Mouse (Mus musculus) limb, embryonic 14.5 days (tissue): Measurements from ENCODE around the gene Fam213b. TPM values are rescaled to one million over a fixed set of nuclear protein-coding genes. Genes with fewer than 3 reads are reported as not detected.

Source experiments
- ATAC-seq: fragments of 200-750 bp; cut with Nextera tagmentation; 2 replicates; pipeline ENCODE4 v1.8.0; 2017; ENCODE audit warnings: low read depth, moderate number of reproducible peaks, moderate TSS enrichment; ENCODE audit not compliant: low FRiP score
- DNase-seq: peaks from one replicate; pipeline ENCODE4 v3.0.0-alpha.2; 2015; ENCODE audit warnings: low spot score
- H3K27ac ChIP-seq: fragments of 300-500 bp; sonication (generic); replicated peaks from 2 replicates; pipeline ENCODE4 v1.5.1; 2014; ENCODE audit warnings: low read depth, mild to moderate bottlenecking, low read length, moderate library complexity, mixed read lengths
- H3K27me3 ChIP-seq: fragments of 300-500 bp; sonication (generic); 2 replicates; pipeline ENCODE4 v1.6.1; 2014; ENCODE audit warnings: low read length, mixed read lengths; ENCODE audit not compliant: control insufficient read depth, insufficient read depth
- H3K36me3 ChIP-seq: fragments of 300-500 bp; sonication (generic); 2 replicates; pipeline ENCODE4 v1.6.1; 2014; ENCODE audit warnings: mild to moderate bottlenecking, low read length, moderate library complexity, mixed read lengths; ENCODE audit not compliant: control insufficient read depth, insufficient read depth
- H3K4me1 ChIP-seq: fragments of 300-500 bp; sonication (generic); 2 replicates; pipeline ENCODE4 v1.6.1; 2014; ENCODE audit warnings: antibody characterized with exemption, low read length, mixed read lengths; ENCODE audit not compliant: control insufficient read depth, insufficient read depth
- H3K4me2 ChIP-seq: fragments of 300-500 bp; sonication (generic); replicated peaks from 2 replicates; pipeline ENCODE4 v1.6.1; 2014; ENCODE audit warnings: low read depth, mild to moderate bottlenecking, low read length, moderate library complexity; ENCODE audit not compliant: severe bottlenecking
- H3K4me3 ChIP-seq: fragments of 300-500 bp; sonication (generic); replicated peaks from 2 replicates; pipeline ENCODE4 v1.5.1; 2014; ENCODE audit warnings: low read length
- H3K9ac ChIP-seq: fragments of 300-500 bp; sonication (generic); 2 replicates; pipeline ENCODE4 v1.6.1; 2014; ENCODE audit warnings: mild to moderate bottlenecking, low read depth, low read length, moderate library complexity; ENCODE audit not compliant: severe bottlenecking
- H3K9me3 ChIP-seq: fragments of 300-500 bp; sonication (generic); 2 replicates; pipeline ENCODE4 v1.6.1; 2016; ENCODE audit warnings: low read length; ENCODE audit not compliant: control insufficient read depth
- POLR2A ChIP-seq: fragments of 200-500 bp; IDR thresholded peaks from 2 replicates; pipeline ENCODE4 v1.8.0; 2012; ENCODE audit warnings: inconsistent platforms, mild to moderate bottlenecking, moderate library complexity, borderline replicate concordance; ENCODE audit not compliant: insufficient read depth, insufficient read length; ENCODE audit errors: extremely low read depth
- whole genome bisulfite sequencing: fragments of 180-500 bp; shearing (Covaris S2); extraction: QIAGEN DNeasy Blood & Tissue Kit; methylation state at CpG from one replicate; pipeline ENCODE4 v1.1.7; 2014; 5-methylcytosine and 5-hydroxymethylcytosine counted together
- polyA plus RNA-seq, 2 experiments: library from polyadenylated mRNA; depleted of rRNA in 1 of 2; stranded (reverse) in 1 of 2; unstranded in 1 of 2; fragments of >200 nt; fragmentation: Nextera tagmentation in 1 of 2; extraction: Ambion mirVana in 1 of 2; gene quantifications; 2 replicates each; pipeline versions ENCODE4 v1.2.1 to v1.2.3; 2012 to 2014

The Fam213b gene
- polyA plus RNA-seq, 2 experiments, result 33.6 to 51.8 TPM

DNA sequence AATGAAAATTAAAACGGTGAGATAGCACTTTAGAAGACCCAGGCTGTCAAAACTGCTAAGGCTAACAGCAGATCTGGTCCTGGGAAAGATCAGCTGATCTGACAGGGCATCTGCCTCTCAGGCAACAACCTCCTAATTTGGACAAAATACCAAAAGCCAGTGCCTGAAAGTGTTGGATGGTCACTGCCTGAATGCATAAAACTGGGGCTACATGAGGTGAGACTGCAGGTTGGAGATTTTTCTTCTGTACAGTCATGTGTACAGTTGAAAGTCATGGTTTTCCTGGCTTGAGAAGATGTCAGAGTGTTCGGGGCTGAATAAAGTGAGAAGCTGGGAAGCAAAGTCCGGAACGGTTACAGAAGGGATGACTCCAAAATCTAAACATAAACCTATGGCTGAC is 45.1 kb downstream of the Fam213b start:
- Histone ChIP-seq H3K9ac (no peak overlapping the region), H3K36me3 (no peaks in the 10 kb centered on the region), H3K4me2 (no peak overlapping the region), H3K9me3 (0 out of 2 replicates have a peak, but pooled peaks cover 3% of the 10 kb centered on the region), H3K4me3 (no peak overlapping the region), H3K27me3 (peaks cover 27% of the 10 kb centered on the region), H3K27ac (no peak overlapping the region), H3K4me1 (no peaks in the 10 kb centered on the region)
- no peak for ATAC-seq
- no peak for DNase-seq
- TF ChIP-seq POLR2A, result no peak
- 83% methylated on average over 4 of the region's 4 CpGs for WGBS

DNA sequence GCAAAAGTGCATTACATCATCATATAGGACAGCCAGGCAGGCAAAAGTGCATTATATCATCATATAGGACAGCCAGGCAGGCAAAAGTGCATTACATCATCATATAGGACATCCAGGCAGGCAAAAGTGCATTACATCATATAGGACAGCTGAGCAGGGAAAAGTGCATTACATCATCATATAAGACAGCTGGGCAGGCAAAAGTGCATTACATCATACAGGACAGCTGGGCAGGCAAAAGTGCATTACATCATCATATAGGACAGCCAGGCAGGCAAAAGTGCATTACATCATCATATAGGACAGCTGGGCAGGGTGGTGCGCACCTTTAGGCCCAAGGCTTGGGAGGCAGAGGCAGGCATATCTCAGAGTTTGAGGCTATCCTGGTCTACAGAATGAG is 46.2 kb downstream of the Fam213b start:
- no peak for TF ChIP-seq POLR2A
- Histone ChIP-seq H3K36me3 (no peaks in the 10 kb centered on the region), H3K4me1 (no peaks in the 10 kb centered on the region), H3K9ac (no peak overlapping the region), H3K4me3 (no peak overlapping the region), H3K4me2 (no peak overlapping the region), H3K27me3 (peaks cover 27% of the 10 kb centered on the region), H3K27ac (no peak overlapping the region), H3K9me3 (0 out of 2 replicates have a peak, but pooled peaks cover 3% of the 10 kb centered on the region)
- DNase-seq (no peak), ATAC-seq (no peak)
- 96% methylated on average over 1 of the region's 1 CpGs for WGBS

Other genes starting within 250 kb of the Fam213b start
- not detected in 2 replicates for gene Actrt2, start 231.3 kb downstream of the Fam213b start, polyA plus RNA-seq (2012; rRNA removed)
- not detected in 2 replicates for gene Actrt2, start 231.3 kb downstream of the Fam213b start, polyA plus RNA-seq (2014; fragmentation: Nextera tagmentation; extraction: Ambion mirVana)
- gene Ttc34, start 61.7 kb downstream of the Fam213b start, polyA plus RNA-seq (2012; rRNA removed), result 0.09 and 0.13 TPM in 2 replicates
- gene Ttc34, start 61.7 kb downstream of the Fam213b start, polyA plus RNA-seq (2014; fragmentation: Nextera tagmentation; extraction: Ambion mirVana), result 0.06 and 0.10 TPM in 2 replicates
- 0.11 and 0.15 TPM in 2 replicates for gene Mmel1, start 29.6 kb downstream of the Fam213b start, polyA plus RNA-seq (2012; rRNA removed)
- gene Mmel1, start 29.6 kb downstream of the Fam213b start, polyA plus RNA-seq (2014; fragmentation: Nextera tagmentation; extraction: Ambion mirVana), result 0.10 TPM in 1 of 2 replicates, not detected in the other
- 4.1 and 5.8 TPM in 2 replicates for gene Tnfrsf14, start 29.4 kb upstream of the Fam213b start, polyA plus RNA-seq (2012; rRNA removed)
- gene Tnfrsf14, start 29.4 kb upstream of the Fam213b start, polyA plus RNA-seq (2014; fragmentation: Nextera tagmentation; extraction: Ambion mirVana), result 0.87 and 0.99 TPM in 2 replicates
- gene Hes5, start 61.8 kb upstream of the Fam213b start, polyA plus RNA-seq (2012; rRNA removed), result 0.60 and 1.6 TPM in 2 replicates
- 0.30 and 0.77 TPM in 2 replicates for gene Hes5, start 61.8 kb upstream of the Fam213b start, polyA plus RNA-seq (2014; fragmentation: Nextera tagmentation; extraction: Ambion mirVana)
- gene Pank4, start 65.0 kb upstream of the Fam213b start, polyA plus RNA-seq (2012; rRNA removed), result 76.3 and 86.2 TPM in 2 replicates
- gene Pank4, start 65.0 kb upstream of the Fam213b start, polyA plus RNA-seq (2014; fragmentation: Nextera tagmentation; extraction: Ambion mirVana), result 36.9 and 43.9 TPM in 2 replicates
- gene Plch2, start 157.6 kb upstream of the Fam213b start, polyA plus RNA-seq (2012; rRNA removed), result 11.4 and 15.1 TPM in 2 replicates
- 9.9 and 10.6 TPM in 2 replicates for gene Plch2, start 157.6 kb upstream of the Fam213b start, polyA plus RNA-seq (2014; fragmentation: Nextera tagmentation; extraction: Ambion mirVana)
- gene Pex10, start 167.9 kb upstream of the Fam213b start, polyA plus RNA-seq (2012; rRNA removed), result 24.4 and 28.0 TPM in 2 replicates
- gene Pex10, start 167.9 kb upstream of the Fam213b start, polyA plus RNA-seq (2014; fragmentation: Nextera tagmentation; extraction: Ambion mirVana), result 6.7 and 9.0 TPM in 2 replicates
- gene Rer1, start 187.2 kb upstream of the Fam213b start, polyA plus RNA-seq (2012; rRNA removed), result 121 and 129 TPM in 2 replicates
- 173 and 175 TPM in 2 replicates for gene Rer1, start 187.2 kb upstream of the Fam213b start, polyA plus RNA-seq (2014; fragmentation: Nextera tagmentation; extraction: Ambion mirVana)
- gene Morn1, start 187.4 kb upstream of the Fam213b start, polyA plus RNA-seq (2012; rRNA removed), result 6.5 and 7.9 TPM in 2 replicates
- gene Morn1, start 187.4 kb upstream of the Fam213b start, polyA plus RNA-seq (2014; fragmentation: Nextera tagmentation; extraction: Ambion mirVana), result 4.5 and 4.7 TPM in 2 replicates